Mouse (Mus musculus) heart, postnatal 25 days (tissue): ENCODE data around the gene Ptges2. TPM values are rescaled to one million over a fixed set of nuclear protein-coding genes. Genes with fewer than 3 reads are reported as not detected.
"Not testable (repeated sequence)": the region's sequence is repeated elsewhere in the genome, so short reads cannot be mapped to it uniquely, and the experiment has no call there.

ENCODE experiments used
- DNase-seq: peaks from one replicate; pipeline ENCODE4 v3.0.0; 2022; ENCODE audit warnings: low spot score
- intact Hi-C: fragments of 180-260 bp; cut with DNase I; formaldehyde crosslinking; loops from one replicate; pipeline ENCODE4 v1.15.1; 2025
- total RNA-seq, 2 experiments: library from RNA; stranded (reverse); gene quantifications; 2 replicates each; pipeline ENCODE4 v1.2.3; 2021

The Ptges2 gene
- 10 to 100 TPM; 78.1 to 81.2 TPM for total RNA-seq

DNA sequence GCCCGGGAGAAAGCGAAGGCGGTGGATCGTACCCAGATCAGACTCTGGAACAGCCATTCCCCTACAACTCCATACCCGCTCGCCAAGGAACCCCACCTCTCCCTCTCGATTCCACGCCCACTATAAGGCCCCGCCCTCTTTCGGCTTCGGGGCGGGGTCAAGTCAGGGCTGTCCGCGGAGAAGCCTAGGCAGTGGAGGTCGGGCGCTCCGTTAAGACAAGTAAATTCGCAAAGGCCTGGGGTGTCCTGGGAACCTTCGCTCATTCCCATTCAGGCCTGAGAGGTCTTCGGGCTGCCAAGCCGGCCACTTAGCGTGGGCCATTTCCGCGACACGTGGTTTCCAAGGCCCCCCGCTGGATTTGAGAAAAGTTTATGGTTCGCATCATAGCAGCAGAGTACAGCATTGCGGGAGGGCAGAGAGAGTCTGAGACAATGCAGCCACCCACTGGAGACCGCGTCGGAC lies at the start of gene Ptges2:
Ptges2 (plus strand) TSS at position 413 of the 462 bp plus-strand sequence.
- DNase-seq, result peak; percentile 85
- intact Hi-C loops, result loop anchor here (5.0 kb wide), 1 partner anchor 33 kb away; no protein-coding TSS in a partner anchor

DNA sequence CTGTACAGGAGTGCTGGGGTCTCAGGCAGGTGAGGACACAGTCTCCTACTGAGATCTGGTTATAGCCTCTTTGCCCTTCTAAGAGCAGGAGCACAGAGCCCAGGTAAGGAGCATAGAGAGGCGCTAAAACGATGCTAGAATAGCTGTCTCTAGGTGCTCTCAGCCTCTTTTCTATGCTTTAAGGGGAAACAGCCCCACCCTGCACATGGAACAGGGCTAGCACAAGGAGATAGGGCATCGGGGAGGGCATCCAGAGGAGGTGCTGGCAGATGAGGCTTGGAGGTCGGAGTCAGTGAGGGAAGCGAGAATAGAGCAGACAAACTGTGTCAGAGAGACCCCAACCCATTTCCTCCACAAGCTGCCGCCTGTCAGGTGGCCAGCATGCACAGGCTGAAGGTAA lies 48.7 kb upstream of the Ptges2 start:
- no peak for DNase-seq
- intact Hi-C loops, result no loop called here

DNA sequence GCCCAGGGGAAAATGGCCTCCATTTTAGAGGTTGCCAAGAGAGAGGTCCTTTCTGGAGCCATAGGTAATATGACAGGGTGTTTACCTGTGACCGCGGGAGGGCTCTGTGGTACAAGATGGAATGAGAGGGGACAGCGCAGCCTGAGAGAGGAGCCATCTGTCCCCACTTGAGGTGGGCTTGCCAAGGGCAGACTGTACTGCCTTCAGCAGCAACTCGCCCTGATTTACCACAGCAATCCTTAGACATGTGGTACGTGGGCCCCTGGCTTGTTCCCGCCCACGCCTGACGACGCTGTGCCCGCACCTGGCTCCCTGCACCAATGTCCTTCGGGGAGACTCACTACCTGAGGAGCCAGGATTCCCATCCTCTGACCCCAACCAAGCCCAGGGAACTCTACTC lies 47.4 kb upstream of the Ptges2 start:
- intact Hi-C loops, result no loop called here
- DNase-seq, result no peak

DNA sequence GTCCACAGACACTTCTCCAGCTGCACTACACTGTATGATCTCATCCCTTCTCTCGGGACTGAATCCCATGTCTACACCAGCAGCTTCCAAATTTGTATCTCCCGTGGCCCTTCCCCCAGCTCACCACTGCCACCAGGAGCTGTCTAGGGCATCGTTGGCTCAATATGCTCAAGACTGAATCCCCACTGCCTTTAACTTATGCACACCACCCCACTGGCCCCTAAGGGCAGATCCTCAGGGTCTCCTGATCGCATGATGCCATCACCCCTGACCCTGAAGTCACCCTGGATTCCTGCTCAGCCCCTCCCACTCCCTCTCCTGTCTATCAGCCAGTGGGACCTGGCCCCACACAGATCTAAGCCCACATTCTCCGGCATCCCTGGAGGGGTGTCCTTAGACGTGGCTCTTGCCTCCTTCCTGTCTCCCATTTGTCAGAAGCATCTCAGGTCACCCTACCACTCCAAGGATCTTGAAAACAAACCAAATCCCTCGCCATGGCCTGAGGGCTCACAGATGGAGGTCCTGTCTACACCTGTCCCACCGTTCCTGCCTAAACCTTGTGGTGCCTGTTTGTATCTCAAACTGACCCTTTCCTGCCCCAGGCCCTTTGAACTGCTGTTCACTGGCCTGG lies 46.0 kb upstream of the Ptges2 start:
- intact Hi-C loops, result no loop called here
- DNase-seq, result no peak

DNA sequence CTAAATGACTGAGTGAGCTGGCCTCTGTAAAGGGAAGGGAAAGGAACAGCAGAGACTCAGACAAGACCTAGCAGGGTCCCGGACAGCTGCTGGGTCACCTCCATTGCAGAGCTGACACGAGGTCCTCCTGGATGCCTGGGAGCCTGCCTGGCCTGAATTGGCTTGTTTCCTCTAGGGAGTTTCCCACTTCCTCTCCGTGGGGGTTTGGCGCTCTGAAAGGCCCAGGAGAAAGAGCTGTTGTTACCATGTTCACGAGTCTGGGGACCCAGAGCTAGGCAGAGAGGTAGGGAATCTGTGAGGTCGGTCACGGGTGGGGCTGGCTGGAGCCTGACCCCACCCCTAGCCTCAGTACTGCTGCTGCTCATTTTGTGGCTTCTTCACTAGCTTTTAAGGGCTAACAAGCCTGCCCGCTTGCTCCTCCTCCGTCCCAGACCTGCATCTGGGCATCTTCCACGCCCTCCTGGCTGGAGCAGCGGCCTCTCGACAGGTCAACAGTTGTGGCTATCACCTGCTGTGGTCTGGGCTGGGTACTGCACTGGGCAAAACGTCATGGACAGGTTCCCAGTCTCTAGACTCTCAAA lies 45.1 kb upstream of the Ptges2 start:
- DNase-seq, result no peak
- intact Hi-C loops, result no loop called here

DNA sequence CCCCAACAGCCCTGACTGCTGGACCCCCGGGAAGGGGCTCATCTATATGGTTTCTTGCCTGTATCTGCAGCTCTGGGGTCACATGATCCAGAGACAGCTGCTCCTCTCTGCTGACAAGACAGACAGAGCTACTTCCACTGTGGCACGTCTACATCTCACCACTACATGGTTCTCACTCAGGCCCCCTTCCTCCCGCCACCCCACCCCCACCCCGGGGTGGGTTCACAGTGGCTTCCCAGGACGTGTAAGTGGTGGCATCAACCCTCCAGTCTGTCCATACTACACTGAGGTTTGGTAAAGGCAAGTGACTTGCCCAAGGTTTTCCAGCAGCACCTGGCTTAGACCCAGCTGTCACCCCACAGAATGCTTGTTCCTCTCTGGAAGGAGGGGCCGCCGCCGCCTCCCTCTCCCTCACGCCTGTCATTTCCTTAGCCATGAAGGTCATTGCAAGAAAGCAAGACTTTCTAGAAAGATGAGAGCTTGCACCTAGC lies 44.2 kb upstream of the Ptges2 start:
- intact Hi-C loops, result no loop called here
- DNase-seq, result no peak

DNA sequence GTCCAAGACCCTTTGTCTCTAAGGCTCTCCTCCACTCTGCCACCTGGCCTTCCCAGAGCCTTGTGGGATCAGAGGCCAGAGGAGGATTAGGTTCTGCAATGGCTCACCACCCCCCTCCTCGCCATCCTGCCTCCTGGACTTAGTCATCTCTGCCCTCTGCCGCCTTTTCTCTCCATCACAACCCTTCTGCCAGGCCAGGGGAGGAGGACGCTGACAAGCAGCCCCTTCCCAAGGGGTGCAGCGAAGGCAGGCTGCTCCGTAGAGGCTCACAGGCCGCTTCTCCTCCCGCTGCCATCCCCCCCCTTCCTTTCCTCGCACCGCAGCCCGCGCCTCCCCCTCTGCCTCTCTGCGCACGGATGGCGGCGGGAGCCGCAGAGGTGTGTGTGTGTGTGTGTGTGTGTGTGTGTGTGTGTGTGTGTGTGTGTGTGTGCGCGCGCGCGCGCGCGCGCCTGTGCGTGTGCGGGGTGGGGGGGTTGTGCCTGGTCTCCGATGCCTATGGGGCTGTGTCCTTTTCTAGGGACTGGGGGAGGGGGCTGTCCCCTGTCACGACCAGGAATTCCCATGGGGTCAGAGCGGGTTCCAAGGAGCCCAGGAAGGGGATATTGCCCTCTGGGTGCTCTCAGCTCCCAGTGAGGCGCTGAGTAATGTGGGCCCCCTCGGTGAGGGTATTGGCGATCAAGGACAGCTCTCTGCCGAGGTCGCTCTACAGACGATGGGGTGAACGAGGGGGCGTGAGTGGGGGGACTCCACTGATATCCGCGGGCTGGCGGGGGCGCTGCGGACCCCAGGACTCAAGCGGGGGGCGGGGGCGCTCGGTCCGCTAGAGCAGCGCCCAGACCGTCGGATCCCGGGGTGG lies 43.3 kb upstream of the Ptges2 start, which contains the start of gene Ciz1:
Ciz1 (plus strand) TSS at position 177 of the 856 bp plus-strand sequence.
- intact Hi-C loops, result loop anchor here (2.0 kb wide), 1 partner anchor 134 kb away; no protein-coding TSS in a partner anchor
- DNase-seq, result no peak

DNA sequence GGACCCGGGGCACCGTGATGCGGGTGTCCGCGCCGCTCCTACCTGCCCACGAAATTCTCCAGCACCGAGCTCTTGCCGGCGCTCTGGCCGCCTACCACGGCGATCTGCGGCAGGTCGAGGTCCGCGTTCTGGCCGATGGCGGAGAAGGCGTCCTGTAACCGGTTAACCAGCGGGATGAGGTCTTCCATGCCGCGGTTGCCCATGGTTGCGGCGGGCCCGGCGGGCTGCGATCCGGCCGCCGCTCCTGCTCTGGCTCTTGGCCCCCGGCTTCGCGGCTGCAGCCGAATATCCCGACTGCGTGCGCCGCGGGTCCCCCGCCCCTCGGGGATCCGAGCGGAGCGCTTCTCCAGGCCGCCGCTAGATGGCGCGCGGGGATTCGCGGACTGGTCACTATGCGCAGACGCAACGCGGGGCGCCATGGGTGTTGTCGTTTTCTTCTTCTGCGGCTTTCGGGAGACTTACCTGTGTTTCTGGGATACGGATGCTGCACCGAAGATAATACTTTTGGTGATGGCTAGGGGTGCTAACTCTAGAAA lies 42.6 kb upstream of the Ptges2 start, which contains the start of gene Dnm1:
Dnm1 (minus strand) TSS at position 332 of the 536 bp plus-strand sequence.
- peak; percentile 79 for DNase-seq
- intact Hi-C loops, result loop anchor here (2.0 kb wide), 1 partner anchor 134 kb away; no protein-coding TSS in a partner anchor

DNA sequence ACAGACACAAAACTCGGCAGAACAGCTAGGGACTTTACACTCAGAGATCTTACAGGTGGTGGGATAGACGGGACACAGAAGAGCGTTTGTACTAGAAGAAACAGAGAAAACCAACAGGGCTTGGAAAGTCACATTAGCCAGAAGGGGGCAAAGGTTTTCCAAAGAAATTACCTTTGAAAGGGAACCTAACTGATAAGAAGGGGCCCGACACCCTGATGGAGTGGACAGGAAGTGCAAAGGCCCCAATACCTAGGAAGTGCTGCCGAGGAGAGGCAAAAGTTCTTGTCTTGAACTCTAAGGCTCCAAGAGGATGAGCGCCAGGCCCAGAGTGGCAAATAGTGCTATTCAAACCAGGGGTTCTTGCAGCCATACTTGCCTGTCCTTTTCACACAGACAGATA lies 41.9 kb upstream of the Ptges2 start:
- DNase-seq, result no peak
- intact Hi-C loops, result loop anchor here (2.0 kb wide), 1 partner anchor 133 kb away; no protein-coding TSS in a partner anchor

DNA sequence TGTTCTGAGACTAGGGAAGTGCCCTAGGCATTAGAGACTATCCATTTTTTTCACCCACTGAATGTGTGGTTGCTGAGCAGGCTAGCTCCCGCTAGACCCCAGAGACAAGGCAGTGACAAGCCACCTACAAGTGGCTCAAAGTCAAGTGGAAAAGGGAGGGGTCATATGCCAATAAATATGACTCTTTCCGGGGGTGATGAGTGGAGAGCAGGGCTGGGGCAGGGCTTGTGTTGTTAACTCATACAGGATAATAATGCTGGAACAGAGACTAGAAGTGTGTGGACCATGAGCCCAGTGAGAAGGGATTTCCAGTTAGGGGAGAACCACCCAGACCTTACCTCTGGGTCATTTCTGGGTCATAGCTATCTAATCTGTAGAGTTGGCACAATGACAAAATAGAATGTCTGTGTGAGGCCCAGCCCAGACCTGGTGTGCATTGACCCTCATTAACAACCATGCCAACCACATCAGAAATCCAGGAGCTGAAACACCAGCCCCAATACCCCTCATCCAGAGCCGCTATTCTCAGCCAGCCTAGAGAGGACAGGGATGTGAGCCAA lies 41.3 kb upstream of the Ptges2 start:
- DNase-seq, result no peak
- intact Hi-C loops, result no loop called here

DNA sequence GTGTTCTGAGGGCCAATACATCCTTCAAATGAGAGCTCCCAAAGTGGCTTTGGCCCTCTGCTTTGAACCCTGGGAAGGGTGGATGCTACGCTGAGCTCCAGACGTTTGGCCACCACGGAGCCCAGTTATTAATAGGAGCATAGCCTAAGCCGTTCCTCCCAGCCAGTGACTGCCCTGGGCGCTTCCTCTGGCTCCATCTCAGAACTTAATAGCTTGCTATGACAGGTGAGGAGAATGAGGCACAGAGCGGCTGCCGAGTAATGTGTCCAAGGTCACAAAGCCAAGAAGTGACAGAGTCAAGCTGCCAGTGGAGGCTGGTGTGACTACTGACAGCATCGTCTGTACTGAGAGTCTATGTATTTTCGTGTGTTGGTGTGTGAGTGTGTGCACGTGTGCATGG lies 39.5 kb upstream of the Ptges2 start:
- DNase-seq, result no peak
- intact Hi-C loops, result no loop called here

DNA sequence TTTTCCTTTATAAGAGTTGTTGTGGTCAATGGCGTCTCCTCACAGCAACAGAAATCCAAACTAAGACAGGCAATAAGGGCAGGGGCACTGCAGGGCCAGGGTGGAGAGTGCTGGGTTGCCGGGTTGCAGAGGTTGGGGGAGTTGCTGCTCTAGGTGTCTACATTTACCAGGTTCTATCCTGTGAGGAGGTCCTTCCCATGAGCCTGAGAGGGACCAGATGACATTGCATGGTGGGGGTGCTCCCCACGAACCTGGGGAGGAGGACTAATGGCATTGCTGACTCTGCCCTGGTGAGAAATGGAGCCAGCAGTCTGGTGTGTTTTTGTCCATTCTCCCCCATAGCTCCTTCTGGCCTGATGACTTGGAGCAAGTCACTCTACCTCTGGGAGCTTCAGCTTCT lies 38.0 kb upstream of the Ptges2 start:
- DNase-seq, result no peak
- intact Hi-C loops, result no loop called here

DNA sequence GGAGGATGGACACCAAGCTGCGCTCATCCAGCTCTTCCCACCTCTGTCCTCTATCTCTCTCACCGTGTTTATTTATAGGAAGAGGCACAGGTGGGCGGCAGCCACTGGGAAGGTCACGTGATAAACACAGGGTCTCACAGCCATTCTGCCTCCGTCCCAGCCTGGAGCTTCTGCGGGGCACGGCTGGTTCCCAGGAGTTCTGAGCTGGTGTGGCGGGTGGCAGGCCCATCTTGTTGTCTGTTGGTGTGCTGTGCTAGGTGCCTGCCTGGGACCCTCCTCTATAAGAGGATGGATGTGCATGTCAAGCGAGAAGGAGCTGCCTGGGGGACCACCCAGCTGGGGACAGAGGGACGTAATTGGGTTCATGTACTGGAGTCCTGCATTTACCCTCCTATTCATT lies 37.3 kb upstream of the Ptges2 start:
- intact Hi-C loops, result no loop called here

DNA sequence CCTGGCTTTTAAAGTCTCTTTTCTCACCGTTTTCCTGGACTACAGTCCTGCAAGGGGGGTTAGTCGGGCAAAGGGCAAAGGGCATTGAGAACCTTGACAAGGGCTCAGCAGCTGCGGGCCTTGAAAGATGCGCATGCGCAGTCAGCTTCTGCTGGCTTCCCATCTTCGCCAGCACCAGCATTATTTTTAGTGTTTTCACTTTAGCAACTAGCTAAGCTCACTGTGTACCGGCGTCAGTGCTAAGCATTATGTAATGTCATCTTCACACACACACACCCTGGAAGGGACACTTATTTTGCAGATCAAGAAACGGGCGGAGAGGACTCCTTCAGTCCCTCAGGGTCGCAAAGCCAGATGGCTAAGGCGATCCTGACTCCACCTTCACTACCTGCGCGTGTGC lies 35.0 kb upstream of the Ptges2 start:
- DNase-seq, result peak; percentile 64
- intact Hi-C loops, result loop anchor here (5.0 kb wide), 1 partner anchor 37 kb away; the partner anchor contains the start of gene Ptges2

More for the DNA sequence above, 37.3 kb upstream of the Ptges2 start:
- DNase-seq, result no peak

DNA sequence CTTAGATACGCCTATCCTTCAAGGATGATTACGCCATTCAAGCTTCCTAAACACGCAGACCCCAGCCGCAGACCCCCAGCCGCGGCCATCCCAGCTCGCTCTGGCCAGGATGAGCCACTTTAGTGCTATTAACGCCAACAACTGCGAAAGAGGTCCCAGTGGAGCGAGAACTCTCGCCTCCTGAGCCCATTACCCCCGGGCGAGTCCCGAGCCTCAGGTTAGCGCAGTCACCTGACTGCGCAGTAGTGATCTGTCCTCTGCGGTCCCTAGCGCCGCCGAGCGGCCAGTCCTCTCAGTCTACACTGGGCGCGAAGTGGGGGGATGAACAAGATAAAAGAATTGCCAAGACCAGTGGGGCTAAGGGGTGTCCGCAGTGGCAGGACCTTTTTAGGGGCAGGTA lies 34.3 kb upstream of the Ptges2 start:
- DNase-seq, result peak; percentile 49

DNA sequence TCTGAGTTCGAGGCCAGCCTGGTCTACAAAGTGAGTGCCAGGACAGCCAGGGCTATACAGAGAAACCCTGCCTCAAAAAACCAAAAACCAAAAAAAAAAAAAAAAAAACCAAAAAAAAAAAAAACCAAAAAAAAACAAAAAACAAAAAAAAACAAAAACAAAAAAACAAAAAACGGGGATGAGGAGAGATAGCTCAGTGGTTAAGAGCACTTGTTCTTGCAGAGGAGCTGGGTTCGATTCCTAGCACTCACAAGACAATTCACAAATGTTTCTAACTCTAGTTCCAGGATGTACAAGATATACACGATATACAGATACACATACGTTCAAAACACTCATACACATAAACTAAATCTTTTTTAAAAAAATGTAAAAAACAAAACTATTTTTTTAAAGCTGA lies 33.4 kb upstream of the Ptges2 start:
- DNase-seq, result not testable (repeated sequence)
- intact Hi-C loops, result loop anchor here (2.0 to 5.0 kb wide), 2 partner anchors 19 to 35 kb away; partner anchors contain the start of genes 1110008P14Rik and Ptges2

More for the DNA sequence above, 34.3 kb upstream of the Ptges2 start:
- intact Hi-C loops, result loop anchor here (5.0 kb wide), 1 partner anchor 36 kb away; the partner anchor contains the start of gene Ptges2

DNA sequence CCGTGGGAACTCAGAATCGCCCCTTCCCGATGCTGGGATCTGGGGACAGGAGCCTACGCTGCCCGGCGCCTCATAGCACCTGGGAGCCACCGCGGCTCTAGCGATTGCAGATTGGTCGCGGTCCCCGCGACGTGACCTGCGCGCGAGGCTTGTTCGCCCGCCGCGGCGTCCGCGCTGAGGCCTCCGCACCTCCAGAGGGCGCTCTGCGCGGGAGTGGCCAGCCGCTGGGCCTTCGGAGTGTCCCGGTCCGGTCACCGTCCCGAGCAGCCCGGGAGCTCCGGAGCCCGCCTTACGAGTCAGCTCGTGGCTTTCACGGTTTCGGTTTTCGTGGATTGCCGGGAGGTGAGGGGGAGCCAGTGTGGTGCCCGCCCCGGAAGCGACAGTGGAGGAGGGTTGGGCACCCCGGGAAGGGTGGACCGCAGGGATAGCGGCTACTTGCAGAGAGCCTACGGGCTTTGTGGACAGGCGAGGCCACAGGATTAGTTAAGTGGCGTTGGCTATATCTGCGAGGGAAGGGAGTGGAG lies 32.8 kb upstream of the Ptges2 start:
- peak; percentile 88 for DNase-seq
- intact Hi-C loops, result loop anchor here (2.0 to 5.0 kb wide), 2 partner anchors 18 to 34 kb away; partner anchors contain the start of genes 1110008P14Rik and Ptges2

DNA sequence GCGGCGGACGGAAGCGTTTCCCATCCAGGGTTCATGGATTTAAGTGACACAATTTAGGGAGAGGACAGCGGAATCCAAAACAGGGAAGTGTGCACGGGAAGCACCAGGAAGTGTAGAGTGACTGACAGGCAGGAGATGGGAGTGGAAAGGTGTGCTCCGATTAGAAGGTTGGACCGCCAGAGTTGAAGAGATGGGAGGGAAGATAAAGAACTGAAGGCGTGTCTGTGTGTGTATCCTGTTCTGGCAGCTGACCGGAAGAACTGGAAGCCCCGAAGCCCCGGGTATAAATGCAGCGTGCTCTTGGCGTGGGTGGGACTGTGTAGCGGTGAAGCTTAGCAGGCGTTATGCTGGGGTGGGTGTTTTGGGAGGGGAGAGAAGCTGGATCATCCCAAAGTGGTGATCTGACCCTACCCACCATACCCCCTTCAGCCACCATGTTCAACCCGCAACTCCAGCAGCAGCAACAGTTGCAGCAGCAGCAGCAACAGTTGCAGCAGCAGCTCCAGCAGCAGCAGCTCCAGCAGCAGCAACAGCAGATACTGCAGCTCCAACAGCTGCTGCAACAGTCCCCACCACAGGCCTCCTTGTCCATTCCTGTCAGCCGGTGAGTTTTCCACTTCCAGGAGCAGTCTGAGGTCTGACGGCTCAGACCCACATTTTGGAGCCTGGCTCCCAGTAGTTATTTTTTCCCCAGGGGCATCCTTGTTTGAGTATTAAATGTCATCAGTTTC lies 32.2 kb upstream of the Ptges2 start:
- intact Hi-C loops, result loop anchor here (2.0 to 5.0 kb wide), 2 partner anchors 17 to 34 kb away; partner anchors contain the start of genes 1110008P14Rik and Ptges2
- DNase-seq, result no peak
